Mouse (Mus musculus) neural tube, embryonic 14.5 days (tissue): ENCODE results near the gene Gm2056. TPM values are rescaled to one million over a fixed set of nuclear protein-coding genes. Genes with fewer than 3 reads are reported as not detected.
"Not testable (repeated sequence)": the region's sequence is repeated elsewhere in the genome, so short reads cannot be mapped to it uniquely, and the experiment has no call there.

Source experiments
- ATAC-seq: fragments of 200-750 bp; cut with Nextera tagmentation; 2 replicates; pipeline ENCODE4 v1.8.0; 2017; ENCODE audit warnings: low read depth, mild to moderate bottlenecking, moderate TSS enrichment, moderate library complexity
- H3K27ac ChIP-seq: fragments of 300-500 bp; sonication (generic); 2 replicates; pipeline ENCODE4 v1.5.1; 2014; ENCODE audit warnings: low read depth, mild to moderate bottlenecking, control low read depth, low read length, moderate library complexity, mixed read lengths
- H3K27me3 ChIP-seq: fragments of 300-500 bp; sonication (generic); 2 replicates; pipeline ENCODE4 v1.6.1; 2014; ENCODE audit warnings: low read length; ENCODE audit not compliant: control insufficient read depth, insufficient read depth
- H3K36me3 ChIP-seq: fragments of 300-500 bp; sonication (generic); 2 replicates; pipeline ENCODE4 v1.6.1; 2014; ENCODE audit warnings: low read length, mixed read lengths; ENCODE audit not compliant: control insufficient read depth, insufficient read depth
- H3K4me1 ChIP-seq: fragments of 300-500 bp; sonication (generic); 2 replicates; pipeline ENCODE4 v1.6.1; 2014; ENCODE audit warnings: low read length; ENCODE audit not compliant: control insufficient read depth, insufficient read depth
- H3K4me2 ChIP-seq: fragments of 300-500 bp; sonication (generic); 2 replicates; pipeline ENCODE4 v1.6.1; 2014; ENCODE audit warnings: mild to moderate bottlenecking, low read depth, low read length, control low read depth
- H3K4me3 ChIP-seq: fragments of 300-500 bp; sonication (generic); 2 replicates; pipeline ENCODE4 v1.5.1; 2014; ENCODE audit warnings: low read depth, low read length, control low read depth, mixed read lengths
- H3K9ac ChIP-seq: fragments of 300-500 bp; sonication (generic); replicated peaks from 2 replicates; pipeline ENCODE4 v1.6.1; 2014; ENCODE audit warnings: low read depth, mild to moderate bottlenecking, control low read depth, low read length, mixed read lengths
- H3K9me3 ChIP-seq: fragments of 300-500 bp; sonication (generic); 2 replicates; pipeline ENCODE4 v1.6.1; 2016; ENCODE audit warnings: low read length; ENCODE audit not compliant: control insufficient read depth
- WGBS: fragments of 180-500 bp; shearing (Covaris S2); extraction: QIAGEN DNeasy Blood & Tissue Kit; methylation state at CpG from one replicate; pipeline ENCODE4 v1.1.7; 2014; 5-methylcytosine and 5-hydroxymethylcytosine counted together
- polyA plus RNA-seq: library from polyadenylated mRNA; unstranded; fragments of >200 nt; fragmentation: Nextera tagmentation; extraction: Ambion mirVana; gene quantifications from 2 replicates; pipeline ENCODE4 v1.2.1, GENCODE M21; 2014

Gm2056 gene
- not detected in 2 replicates for polyA plus RNA-seq

- not testable (repeated sequence) for H3K27me3 ChIP-seq, H3K9me3 ChIP-seq, H3K4me3 ChIP-seq, ATAC-seq, H3K27ac ChIP-seq, H3K9ac ChIP-seq, H3K4me2 ChIP-seq, H3K36me3 ChIP-seq, H3K4me1 ChIP-seq
- WGBS, result 75% methylated on average over 1 of the region's 1 CpGs
Observed at GRCm38 (mm10) chr12:88026704-88027103, at the start of gene Gm2056. Gene Gm2056, plus strand, starts transcription at chr12:88027004.

- H3K27ac ChIP-seq, H3K4me1 ChIP-seq, H3K4me3 ChIP-seq, H3K9ac ChIP-seq, H3K27me3 ChIP-seq, ATAC-seq, H3K36me3 ChIP-seq, H3K9me3 ChIP-seq, H3K4me2 ChIP-seq: not testable (repeated sequence)
Observed at GRCm38 (mm10) chr12:87984000-87984399, 42.8 kb upstream of the Gm2056 start.

- not testable (repeated sequence) for H3K27me3 ChIP-seq
Observed at GRCm38 (mm10) chr12:88004118-88004517, 22.7 kb upstream of the Gm2056 start.

GRCm38 (mm10) chr12:88011548-88011947 lies 15.3 kb upstream of the Gm2056 start, which contains the start of gene Gm2075:
Gene Gm2075, plus strand, starts transcription at chr12:88011848.
- H3K27ac ChIP-seq, ATAC-seq, H3K9me3 ChIP-seq, H3K4me3 ChIP-seq, H3K4me2 ChIP-seq, H3K4me1 ChIP-seq, H3K36me3 ChIP-seq, H3K27me3 ChIP-seq, H3K9ac ChIP-seq: not testable (repeated sequence)
- no CpG with 5 or more reads among the region's 1 CpGs for WGBS

More at GRCm38 (mm10) chr12:88004118-88004517, 22.7 kb upstream of the Gm2056 start:
- not testable (repeated sequence) for H3K9me3 ChIP-seq, H3K4me2 ChIP-seq, H3K36me3 ChIP-seq, H3K4me3 ChIP-seq, H3K4me1 ChIP-seq, H3K9ac ChIP-seq, H3K27ac ChIP-seq, ATAC-seq
- WGBS, result 78% methylated on average over 3 of the region's 3 CpGs

GRCm38 (mm10) chr12:88018671-88019070 lies 8.1 kb upstream of the Gm2056 start, which contains the start of gene Gm6803:
Gene Gm6803, minus strand, starts transcription at chr12:88018771.
- not testable (repeated sequence) for H3K36me3 ChIP-seq, H3K9ac ChIP-seq

GRCm38 (mm10) chr12:88032250-88032649 lies 5.4 kb downstream of the Gm2056 start:
- WGBS, result 92% methylated on average over 5 of the region's 5 CpGs
- not testable (repeated sequence) for H3K4me3 ChIP-seq

More at GRCm38 (mm10) chr12:88018671-88019070, 8.1 kb upstream of the Gm2056 start, which contains the start of gene Gm6803:
- H3K4me1 ChIP-seq, H3K4me2 ChIP-seq, H3K27me3 ChIP-seq, H3K4me3 ChIP-seq, H3K9me3 ChIP-seq, ATAC-seq, H3K27ac ChIP-seq: not testable (repeated sequence)
- 79% methylated on average over 1 of the region's 2 CpGs for WGBS

GRCm38 (mm10) chr12:88039062-88039461 lies 12.3 kb downstream of the Gm2056 start:
- not testable (repeated sequence) for H3K9me3 ChIP-seq, H3K27ac ChIP-seq, H3K4me3 ChIP-seq, H3K27me3 ChIP-seq, ATAC-seq, H3K4me1 ChIP-seq, H3K4me2 ChIP-seq, H3K36me3 ChIP-seq, H3K9ac ChIP-seq

More at GRCm38 (mm10) chr12:88032250-88032649, 5.4 kb downstream of the Gm2056 start:
- not testable (repeated sequence) for H3K4me1 ChIP-seq, H3K4me2 ChIP-seq, H3K27ac ChIP-seq, H3K27me3 ChIP-seq, H3K36me3 ChIP-seq, H3K9me3 ChIP-seq, H3K9ac ChIP-seq, ATAC-seq

GRCm38 (mm10) chr12:88039703-88040102 lies 12.9 kb downstream of the Gm2056 start:
- H3K4me2 ChIP-seq, H3K4me3 ChIP-seq, H3K9me3 ChIP-seq, H3K9ac ChIP-seq, H3K27me3 ChIP-seq, ATAC-seq, H3K27ac ChIP-seq, H3K4me1 ChIP-seq, H3K36me3 ChIP-seq: not testable (repeated sequence)
- WGBS, result 81% methylated on average over 1 of the region's 1 CpGs

GRCm38 (mm10) chr12:88045226-88045625 lies 18.4 kb downstream of the Gm2056 start:
- not testable (repeated sequence) for H3K4me3 ChIP-seq, H3K4me1 ChIP-seq, H3K27me3 ChIP-seq, H3K36me3 ChIP-seq, H3K9ac ChIP-seq, H3K4me2 ChIP-seq, ATAC-seq, H3K9me3 ChIP-seq, H3K27ac ChIP-seq
- WGBS, result 84% methylated on average over 1 of the region's 1 CpGs
